Mouse (Mus musculus): ENCODE measurements around the gene Sync.

Sync gene

DNA sequence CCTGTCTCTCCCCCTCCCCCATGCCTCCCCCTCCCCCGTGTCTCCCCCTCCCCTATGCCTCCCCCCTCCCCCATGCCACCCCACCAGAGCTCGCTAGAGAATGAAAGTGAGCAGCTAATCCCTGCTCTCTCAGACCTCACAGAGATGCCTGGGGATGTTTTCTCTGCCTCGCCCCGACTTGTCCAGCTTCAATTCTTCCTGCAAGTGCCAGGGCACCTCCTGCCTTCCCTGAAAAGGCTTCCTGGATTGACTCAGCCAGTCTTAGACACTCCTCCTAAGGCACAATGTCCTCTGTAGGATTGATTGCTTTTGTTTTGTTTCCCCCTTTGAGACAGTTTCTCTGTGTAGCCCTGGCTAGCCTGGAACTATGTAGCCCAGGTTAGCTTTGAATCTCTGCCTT lies 26.2 kb upstream of the Sync start, which contains the start of gene C77080:
TSS of gene C77080 (minus strand) at position 209 of the 400 bp plus-strand sequence.
- DNase-seq (ENCODE audit: low spot score in 2 of 2), result no peak

DNA sequence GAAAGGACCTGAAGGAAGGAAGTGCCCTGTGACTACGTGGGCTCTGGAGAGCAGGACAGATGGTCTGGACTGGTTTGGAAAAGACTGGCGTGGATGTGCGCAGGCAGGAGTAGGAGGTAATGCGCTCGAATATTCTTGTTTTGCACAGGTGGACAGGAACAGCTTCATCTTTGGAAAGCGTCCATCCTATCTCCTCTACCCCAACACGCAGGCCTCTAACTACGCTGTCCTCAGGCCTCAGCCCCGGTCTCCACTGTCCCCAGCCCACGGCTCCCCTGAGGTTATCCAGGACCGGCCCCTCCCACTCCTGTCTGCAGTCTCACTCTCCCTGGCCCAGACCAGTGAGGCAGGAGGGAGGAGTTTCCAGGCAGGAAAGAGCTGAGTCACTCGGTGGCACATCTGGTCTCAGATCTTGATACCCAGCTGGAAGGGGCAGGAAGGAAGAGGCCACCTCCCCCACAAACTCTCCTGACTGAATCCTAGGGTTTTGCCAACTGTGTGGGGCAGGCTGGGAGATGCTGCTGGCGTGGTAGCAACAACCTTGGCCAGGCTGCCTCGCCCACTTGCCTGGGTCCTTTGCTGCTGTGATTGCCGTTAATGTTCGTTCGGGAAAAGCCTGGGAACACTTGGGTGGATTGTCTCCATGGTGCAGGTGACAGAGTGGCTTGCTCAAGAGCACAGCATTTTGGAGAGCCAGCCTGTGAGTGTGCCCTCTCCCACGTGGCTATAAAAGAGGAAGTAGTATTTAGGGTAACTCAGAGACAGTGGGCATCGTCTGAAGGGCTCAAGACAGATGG lies 24.0 kb upstream of the Sync start:
- DNase-seq (ENCODE audit: low spot score in 2 of 2), result peak; percentile 41 to 48

DNA sequence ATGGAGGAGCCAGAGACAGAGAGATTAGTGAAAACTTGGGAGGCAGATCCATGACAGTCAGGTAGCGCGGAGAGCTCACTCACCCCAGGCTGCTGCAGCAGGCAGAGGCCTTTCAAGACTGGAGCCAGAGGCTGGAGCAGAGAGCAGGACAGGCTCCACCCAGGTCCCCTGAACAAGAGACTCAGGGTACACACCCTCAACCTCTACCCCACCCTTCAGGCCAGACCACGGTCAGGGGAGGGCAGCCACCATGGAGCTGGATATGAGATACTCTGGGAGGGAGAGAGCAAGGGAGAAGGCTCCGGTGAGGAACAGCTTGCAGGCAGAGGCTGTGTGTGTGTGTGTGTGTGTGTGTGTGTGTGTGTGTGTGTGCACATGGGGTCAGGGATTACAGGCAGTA lies 21.2 kb upstream of the Sync start:
- DNase-seq (ENCODE audit: low spot score in 2 of 2), result no peak

DNA sequence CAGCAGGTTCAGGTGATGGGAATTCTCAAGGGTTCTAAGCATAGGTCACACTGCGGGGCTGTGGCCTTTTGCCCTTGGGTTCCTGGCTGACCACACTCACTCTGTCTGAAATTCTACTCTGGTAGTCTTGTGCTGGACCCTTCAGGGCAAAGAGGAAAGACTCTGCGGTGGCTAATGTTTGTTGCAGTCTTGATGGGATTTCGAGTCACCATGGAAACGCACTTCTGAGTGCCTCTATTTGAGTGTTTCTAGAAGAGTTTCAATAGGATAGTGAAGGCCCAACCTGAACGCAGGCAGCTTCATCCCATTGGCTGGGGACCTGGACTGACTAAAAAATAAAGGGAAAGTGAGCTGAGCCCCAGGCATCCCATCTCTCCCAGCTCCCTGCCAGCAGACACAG lies 20.6 kb upstream of the Sync start:
- DNase-seq (ENCODE audit: low spot score in 2 of 2), result no peak

DNA sequence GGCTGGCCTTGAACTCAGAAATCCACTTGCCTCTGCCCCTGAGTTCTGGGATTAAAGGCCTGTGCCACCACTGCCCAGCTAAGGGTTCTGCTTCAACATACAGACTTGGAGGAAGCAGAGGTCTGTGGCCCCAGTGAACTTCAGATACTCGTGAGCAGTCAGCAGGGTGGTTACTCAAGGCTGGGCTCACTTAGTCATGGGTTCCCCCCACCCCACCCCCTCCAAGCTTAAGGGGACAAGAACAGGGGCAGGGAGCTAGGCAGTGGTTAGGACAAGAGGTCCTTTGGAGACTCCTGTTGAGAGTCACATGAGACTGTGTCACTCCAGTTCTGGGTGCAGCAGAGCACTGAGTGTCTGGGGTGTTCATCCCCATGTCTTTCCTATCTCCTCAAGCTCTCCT lies 18.7 kb upstream of the Sync start:
- no peak for DNase-seq (ENCODE audit: low spot score in 2 of 2)

DNA sequence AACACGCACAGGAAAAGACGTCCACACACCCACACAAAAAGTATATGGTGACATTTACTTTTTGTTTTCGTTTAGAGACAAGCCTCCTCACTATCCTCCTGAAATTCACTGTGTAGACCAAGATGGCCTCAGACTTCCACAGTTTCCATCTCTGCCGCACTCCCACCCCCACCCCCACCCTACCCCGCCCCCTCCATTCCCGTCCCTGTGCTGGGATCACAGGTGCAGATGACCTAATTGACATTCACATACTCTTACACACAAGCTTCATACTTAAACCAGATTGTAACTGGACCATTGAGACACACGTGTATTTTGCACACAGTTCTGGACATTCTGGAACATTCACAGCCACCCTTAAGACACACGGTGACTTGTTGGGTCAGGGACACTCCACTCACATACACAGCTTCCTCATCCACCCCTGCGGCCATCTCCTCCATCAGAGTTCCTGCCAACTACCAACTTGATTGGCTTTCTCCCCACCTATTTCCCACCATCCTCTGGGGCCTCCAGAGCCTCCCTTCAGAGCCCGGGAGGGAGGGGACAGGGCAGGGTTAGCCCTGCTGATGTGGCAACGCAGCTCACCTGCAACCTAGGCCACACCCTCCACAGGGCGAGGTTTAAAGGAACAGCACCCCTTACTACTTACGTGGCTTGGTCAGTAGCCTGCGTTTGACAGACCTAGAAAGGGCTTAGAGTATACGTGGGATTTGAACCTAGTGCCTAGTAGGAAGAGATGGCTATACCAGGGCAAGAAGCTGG lies 15.2 kb upstream of the Sync start:
- no peak for DNase-seq (ENCODE audit: low spot score in 2 of 2)

DNA sequence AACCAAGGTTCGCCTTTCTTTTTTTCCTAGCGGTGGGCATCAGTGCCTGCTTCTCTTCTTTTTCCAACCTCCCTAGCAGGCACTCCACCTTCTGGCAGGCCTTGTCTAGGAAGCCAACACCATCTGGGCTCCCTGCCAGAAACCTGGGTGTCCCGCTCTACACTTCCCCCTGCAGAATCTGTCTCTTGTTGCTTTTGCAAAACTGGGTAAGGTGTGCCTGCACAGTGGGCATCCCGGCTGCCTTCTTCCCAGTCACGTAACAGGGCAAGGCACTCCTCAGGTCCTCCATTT lies 14.7 kb upstream of the Sync start:
- DNase-seq (ENCODE audit: low spot score in 2 of 2), result peak in 1 of 2 experiments; percentile 26

DNA sequence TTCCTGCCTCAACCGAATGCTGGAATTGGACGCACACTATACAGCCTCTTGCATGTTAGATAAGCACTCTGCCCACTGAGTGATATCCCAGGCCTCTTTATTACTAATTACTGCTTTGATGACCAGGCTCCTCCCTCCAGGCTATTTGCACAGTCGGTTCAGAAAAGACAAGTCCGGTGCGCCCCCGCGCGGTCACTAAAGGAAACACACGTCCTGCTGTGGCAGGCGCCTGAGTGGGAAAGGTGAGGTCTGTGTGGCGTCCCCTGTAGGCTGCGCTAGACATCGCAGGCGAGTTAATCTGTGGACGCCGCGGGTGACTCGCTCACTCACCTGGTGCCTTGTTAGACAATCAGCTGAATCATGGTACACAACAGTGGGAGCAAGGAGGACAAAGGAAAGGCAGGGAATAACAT lies 11.0 kb upstream of the Sync start:
- DNase-seq (ENCODE audit: low spot score in 2 of 2), result peak; percentile 89 to 91

DNA sequence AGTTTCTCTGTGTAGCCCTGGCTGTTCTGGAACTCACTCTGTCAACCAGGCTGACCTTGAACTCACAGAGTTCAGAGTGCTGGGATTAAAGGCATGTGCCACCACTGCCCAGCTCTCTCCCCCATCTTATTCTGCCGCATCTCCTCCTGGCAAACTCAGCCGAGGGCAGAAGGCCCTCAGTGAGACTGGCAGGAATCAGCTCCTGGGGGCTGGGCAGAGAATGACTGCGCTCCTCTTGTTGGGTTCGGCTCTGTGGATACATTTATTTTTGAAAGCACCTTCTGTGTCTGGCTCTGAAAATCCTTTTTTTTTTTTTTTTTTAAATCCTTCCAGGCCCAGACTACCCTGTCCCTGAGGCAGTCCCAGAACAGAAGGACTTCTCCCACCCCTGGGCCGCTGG lies 4.6 kb upstream of the Sync start:
- no peak for DNase-seq (ENCODE audit: low spot score in 2 of 2)

DNA sequence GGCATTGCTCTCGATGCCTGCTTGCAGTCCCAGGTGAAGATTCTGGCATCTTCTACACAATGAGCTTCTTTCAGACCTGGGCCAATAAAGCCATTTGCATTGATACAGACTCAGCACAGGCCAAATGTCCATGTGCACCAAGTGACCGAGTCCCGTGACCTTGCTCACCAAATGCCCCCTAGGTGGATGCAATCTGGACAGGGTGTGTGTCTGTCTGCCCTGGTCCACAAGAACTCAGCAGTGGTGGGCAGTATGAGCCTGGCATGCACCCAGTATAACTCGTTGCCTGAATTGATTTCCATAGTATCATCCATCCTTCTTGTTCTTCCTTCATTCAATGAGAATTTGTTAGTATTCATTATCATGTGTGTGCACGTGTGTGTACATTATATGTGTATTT lies 4.2 kb upstream of the Sync start:
- DNase-seq (ENCODE audit: low spot score in 2 of 2), result no peak

DNA sequence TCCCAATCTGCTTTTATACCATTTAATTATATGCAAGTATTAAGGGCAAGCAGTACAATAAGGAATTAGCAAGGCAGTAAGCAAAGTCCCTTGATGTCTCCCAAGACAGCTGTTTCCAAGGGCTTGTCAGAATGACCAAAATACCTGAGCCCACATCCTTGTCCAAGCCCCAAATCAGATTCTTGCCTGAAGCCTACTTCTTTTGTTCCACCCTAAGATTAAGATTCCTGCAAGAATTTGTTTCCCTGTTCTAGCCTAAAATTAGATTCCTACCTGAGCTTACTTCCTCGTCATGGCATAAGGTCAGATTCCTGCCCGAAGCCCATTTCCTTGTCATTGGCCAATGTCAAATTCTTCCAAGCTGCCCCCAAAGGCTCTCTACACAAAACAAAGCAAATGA lies 2.7 kb upstream of the Sync start:
- DNase-seq (ENCODE audit: low spot score in 2 of 2), result no peak

DNA sequence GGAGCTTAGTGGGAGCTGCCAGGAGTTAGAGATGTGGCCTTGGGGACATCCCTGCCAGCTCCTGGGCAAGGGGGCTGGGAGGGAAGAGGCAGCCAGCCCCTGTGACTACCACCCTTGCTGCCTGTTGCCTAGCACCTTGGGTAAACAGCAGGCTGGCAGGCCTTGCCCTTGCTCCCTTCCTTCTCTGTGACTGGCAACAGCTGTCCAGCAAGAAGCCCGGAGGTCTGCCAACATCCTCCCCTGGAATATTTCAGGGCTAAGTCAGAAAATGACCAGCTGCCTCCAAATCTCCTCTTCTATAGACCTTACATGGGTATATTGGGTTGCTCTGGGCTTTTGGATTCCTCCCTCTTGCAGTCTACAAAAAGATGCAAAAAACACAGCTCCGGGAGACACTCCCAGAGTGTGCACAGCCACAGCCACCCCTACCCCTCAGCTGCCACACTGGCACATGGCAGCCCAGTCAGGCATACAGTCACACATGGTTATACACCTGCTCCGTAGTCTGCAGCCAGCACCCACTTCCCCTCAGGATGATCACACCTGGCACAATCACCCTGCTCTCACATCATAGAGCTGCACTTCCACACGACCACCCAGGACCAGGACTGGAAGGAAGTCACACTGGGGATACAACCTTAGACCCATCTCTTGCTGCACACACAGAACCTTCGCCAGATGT lies 1.3 kb upstream of the Sync start:
- DNase-seq (ENCODE audit: low spot score in 2 of 2), result no peak

DNA sequence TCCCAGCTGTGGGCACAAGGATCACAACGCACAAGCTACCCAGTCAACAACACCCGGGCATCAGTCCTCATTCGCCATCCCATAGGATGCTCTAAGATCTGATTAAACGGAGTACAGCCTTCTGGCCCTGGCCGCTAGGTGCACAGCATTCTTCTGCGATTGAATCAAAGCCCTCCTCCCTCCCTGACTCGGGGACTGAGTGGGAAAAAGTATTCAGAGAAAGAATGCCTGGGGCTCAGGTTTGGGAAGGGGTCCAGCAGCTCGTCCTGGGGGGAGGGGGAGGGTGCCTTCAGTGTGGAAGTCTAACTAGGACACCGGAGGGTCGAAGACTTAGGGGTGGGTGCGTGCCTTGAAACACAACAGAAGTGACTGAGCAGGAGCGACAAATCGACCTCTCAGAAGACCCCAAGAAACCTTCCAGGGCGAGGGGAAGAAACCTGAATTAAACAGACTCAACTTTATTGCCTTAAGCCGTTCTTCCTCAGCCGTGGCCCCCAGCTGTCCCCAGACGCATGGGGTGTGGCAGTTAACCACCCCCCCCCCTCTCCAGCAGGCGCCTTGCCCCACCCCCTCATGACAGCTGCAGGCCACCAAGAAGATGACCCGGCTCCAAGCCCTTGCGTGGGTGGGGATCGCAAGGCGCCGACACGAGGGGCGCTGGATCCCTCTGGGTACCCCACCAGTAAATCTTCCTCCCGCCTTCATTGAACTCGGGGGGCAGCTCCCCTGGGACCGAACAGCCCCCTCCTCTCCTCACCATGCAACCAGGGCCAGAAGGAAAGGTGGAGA lies 540 bp upstream of the Sync start:
- no peak for DNase-seq (ENCODE audit: low spot score in 2 of 2)

DNA sequence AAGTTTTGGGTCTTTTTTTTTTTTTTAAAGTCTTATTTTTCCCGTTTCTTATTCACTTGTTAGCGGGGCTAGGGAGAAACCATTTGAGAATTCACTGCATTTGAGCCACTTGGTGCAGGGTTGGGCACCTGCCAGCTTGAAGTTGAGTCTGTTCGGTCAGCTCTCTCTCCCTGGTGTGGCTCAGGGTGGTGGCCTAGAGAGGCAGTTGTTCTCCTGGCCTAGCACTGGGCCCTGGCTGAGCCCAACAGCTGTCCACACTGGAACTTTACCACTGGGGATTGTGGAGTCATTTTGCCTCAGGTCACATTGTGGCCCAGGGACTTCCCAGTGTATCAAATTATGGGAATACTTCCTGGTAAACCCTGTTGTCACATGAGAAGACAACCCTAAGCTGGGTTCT lies 650 bp downstream of the Sync start:
- DNase-seq (ENCODE audit: low spot score in 2 of 2), result no peak

DNA sequence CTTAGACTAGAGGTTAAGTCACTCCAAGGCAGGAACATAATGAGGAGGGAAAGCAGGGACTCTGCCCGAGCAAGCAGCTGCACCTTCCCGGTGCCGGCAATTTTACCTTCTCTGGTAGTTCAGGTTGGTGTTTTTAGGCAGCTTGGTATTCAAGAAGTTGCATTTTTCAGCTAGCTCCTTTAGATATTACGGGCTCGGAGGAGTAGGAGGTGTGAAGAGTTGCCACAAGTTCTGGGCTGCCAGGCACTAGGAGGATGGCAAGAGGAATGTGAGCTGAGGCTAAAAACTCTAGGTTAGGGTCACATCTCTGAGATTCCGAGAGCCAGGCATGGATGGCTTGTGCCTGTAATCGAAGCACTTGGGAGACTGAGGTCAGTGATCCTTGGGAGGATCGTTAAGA lies 2.3 kb downstream of the Sync start:
- DNase-seq (ENCODE audit: low spot score in 2 of 2), result no peak

DNA sequence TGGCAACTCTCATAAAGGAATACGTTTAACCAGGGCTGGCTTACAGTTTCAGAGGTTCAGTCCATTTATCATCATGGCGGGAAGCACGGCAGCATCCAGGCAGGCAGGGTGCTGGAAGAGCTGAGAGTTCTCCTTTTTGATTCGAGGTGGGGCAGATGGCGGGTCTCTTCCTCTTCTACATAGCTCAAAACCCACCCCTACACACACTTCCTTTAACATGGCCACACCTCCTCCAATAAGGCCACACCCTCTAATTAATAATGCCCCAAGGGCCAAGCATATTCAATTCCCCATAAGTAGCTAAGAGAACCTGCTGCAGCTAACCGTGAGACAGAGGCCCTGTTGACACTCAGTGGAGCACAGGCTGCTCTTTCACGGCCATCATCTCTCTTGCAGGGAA lies 5.4 kb downstream of the Sync start:
- no peak for DNase-seq (ENCODE audit: low spot score in 2 of 2)

DNA sequence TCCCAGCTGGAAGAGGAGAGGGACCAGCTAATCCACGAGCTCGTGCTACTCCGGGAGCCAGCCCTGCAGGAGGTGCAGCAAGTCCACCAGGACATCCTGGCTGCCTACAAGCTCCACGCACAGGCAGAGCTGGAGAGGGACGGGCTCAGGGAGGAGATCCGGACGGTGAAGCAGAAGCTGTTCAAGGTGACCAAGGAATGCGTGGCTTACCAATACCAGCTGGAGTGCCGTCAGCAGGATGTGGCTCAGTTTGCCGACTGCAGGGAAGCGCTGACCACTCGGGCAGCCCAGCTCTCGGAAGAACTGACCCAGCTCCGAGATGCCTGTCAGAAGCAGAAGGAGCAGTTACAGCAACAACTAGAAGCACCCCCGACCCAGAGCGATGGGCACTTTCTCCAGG lies 6.3 kb downstream of the Sync start:
- no peak for DNase-seq (ENCODE audit: low spot score in 2 of 2)

DNA sequence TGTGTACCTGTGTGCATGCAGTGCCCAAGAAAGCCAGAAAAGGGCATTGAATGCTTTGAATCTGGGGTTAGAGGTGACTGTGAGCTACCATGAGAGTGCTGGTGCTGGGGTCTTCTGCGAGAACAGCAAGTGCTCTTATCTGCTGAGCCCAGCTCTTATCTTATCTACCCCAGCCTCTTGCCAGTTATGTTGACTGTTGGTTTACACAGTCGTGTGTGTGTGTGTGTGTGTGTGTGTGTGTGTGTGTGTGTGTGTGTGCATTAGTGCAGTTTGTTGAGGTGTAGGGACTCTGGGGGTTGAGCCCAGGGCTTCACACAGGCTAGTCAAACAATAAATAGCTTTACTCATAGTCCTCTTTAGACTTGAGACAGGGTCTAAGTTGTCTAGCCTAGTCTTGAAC lies 7.8 kb downstream of the Sync start:
- no peak for DNase-seq (ENCODE audit: low spot score in 2 of 2)

DNA sequence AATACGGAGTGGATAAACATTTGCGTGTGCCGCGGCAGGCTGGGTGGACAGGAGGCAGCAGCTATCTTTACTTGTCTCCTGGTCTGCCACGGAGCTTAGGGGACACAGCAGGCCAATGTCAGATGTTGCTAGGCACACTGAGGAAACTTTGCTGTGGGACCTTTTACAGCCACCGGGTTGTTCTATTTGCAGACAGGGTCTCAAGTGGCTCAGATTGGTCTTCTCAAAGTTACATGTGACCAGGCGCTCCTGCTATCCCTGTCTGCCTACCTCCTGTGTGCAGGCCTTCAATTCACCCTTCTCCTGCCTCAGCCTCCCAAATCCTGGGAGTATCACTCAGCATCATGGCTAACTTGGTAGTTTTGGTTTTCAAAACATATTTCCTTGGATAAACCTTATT lies 8.6 kb downstream of the Sync start:
- no peak for DNase-seq (ENCODE audit: low spot score in 2 of 2)

DNA sequence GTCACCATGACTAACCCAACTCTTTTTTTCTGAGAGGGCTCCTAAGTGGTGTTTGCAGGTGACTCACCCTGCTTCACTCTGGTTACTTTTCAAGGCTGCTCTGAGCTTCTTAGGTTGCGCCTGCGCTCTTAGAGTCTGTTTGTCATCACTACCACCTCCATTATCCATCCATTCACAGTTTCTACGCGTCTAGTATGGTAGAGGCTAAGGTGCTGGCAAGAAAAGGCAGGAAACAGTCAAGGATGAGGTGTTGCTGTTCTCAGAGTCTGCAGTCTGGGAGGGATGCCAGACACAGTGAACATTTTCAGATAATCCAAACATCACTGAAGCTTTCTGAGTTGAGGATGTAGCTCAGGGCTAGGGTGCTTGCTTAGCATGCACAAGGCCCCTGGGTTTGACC lies 10.3 kb downstream of the Sync start:
- DNase-seq (ENCODE audit: low spot score in 2 of 2), result peak; percentile 20 to 45

DNA sequence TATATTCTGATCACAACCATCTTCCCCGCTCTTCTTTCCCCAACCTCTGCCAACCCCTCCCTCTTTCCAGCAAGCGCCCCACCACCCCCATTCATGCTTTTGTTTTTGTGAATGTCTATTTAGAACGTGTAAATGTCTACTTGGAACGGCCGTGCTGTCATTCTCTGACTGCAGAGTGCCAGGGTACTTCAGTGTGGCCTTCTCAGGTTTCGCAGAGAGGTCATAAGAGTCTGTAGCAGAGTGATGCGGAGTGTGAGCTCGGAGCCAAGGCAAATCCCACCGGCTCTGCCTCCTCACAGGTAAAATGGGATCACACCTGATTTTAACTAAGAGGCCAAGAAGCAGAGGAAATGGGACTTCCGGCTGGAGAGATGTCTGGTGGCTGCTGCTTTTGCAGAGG lies 11.7 kb downstream of the Sync start:
- no peak for DNase-seq (ENCODE audit: low spot score in 2 of 2)

DNA sequence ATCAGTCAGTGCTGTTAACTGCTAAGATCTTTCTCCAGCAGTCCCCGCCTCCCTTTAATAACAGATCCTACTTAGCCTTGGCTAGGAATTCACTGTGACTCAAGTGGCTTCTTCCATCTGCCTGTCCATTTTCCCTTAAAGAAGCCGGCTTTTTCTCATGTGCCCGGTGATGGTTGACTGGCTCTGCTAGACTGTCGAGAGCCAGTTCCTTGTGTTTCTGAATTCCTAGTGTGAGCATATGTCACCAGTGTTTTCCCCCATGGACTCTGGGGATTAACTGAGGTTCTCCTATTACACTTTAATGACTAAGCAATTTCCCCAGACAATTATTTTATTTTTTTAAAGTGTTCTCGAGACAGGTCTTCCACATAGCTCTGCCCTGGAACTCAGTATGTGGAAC lies 16.0 kb downstream of the Sync start:
- DNase-seq (ENCODE audit: low spot score in 2 of 2), result no peak

All from right cerebral cortex, postnatal 36 days (tissue).